Mouse (Mus musculus) ES-Bruce4 (cell line): ENCODE measurements around the gene Mroh7.

Experiments
- CTCF ChIP-seq: IDR thresholded peaks from one replicate; pipeline ENCODE4 v1.8.1; 2011; ENCODE audit warnings: low read depth, low read length
- EP300 ChIP-seq: IDR thresholded peaks from 2 replicates; pipeline ENCODE4 v1.6.1; 2011; ENCODE audit warnings: low read depth, low read length; ENCODE audit not compliant: insufficient read depth

GRCm38 (mm10) chr4:106663956-106664470 is 66.7 kb downstream of the Mroh7 start:
- no peak for TF ChIP-seq CTCF
- no peak for TF ChIP-seq EP300
